Comparison of ENCODE assay signal across 8 mouse cellular contexts in genomic region chr1:140661404-140661787, GRCm38 (mm10).
DNase-seq lines count a peak whose midpoint lies in the region; ATAC-seq and TF ChIP-seq lines count a peak whose summit lies in the region.

No protein-coding gene starts in this region.

- no peak for TF ChIP-seq POLR2A in limb, embryonic 14.5 days (IDR thresholded peaks at IDR 0.05; ENCODE audit: borderline replicate concordance, extremely low read depth, insufficient read depth, insufficient read length)

- no peaks in the 10 kb centered on the region for H3K4me1 ChIP-seq in limb, embryonic 14.5 days (ENCODE audit: control insufficient read depth, insufficient read depth, low read length)

- no peak overlapping the region for H3K4me3 ChIP-seq in limb, embryonic 14.5 days (replicated peaks; ENCODE audit: low read length)

- H3K4me2 ChIP-seq in limb, embryonic 14.5 days (replicated peaks; ENCODE audit: low read depth, low read length, severe bottlenecking): peak overlapping the region; percentile 8; the same call in 1 of the 2 replicates

- H3K27me3 ChIP-seq in limb, embryonic 14.5 days (ENCODE audit: control insufficient read depth, insufficient read depth, low read length): no peaks in the 10 kb centered on the region

- 37% methylated on average over 3 of the region's 3 CpGs for WGBS in limb, embryonic 14.5 days

- no peaks in the 10 kb centered on the region for H3K9me3 ChIP-seq in limb, embryonic 14.5 days (ENCODE audit: control insufficient read depth, low read length)

- H3K9ac ChIP-seq in limb, embryonic 14.5 days (ENCODE audit: low read depth, low read length, severe bottlenecking): no peak overlapping the region

- DNase-seq in kidney, postnatal 14 days: peak; percentile 2
- DNase-seq in kidney, postnatal 25 days: no peak
- peak; percentile 22 for DNase-seq in MN1 (ENCODE audit: low spot score)
- DNase-seq in embryo, embryonic 10.5 days (ENCODE audit: low spot score): peak; percentile 71
- DNase-seq in limb, embryonic 14.5 days (ENCODE audit: low spot score): peak; percentile 57
- no peak for DNase-seq in spleen, postnatal 36 days (ENCODE audit: low spot score in 2 of 2)
- no peak for DNase-seq in gastrocnemius, adult 8-10 months (ENCODE audit: low spot score in 2 of 2)
- DNase-seq in thymus, postnatal 10 days (ENCODE audit: low spot score in 2 of 2): no peak

- no peak overlapping the region for H3K27ac ChIP-seq in limb, embryonic 14.5 days (replicated peaks; ENCODE audit: low read depth, low read length)

- peak; percentile 70; the same call in 1 of the 2 replicates for ATAC-seq in limb, embryonic 14.5 days (ENCODE audit: low FRiP score, low read depth)

- no peaks in the 10 kb centered on the region for H3K36me3 ChIP-seq in limb, embryonic 14.5 days (ENCODE audit: control insufficient read depth, insufficient read depth, low read length)

Comparison
In these comparisons a context has a peak if more than half of its experiments do, and no peak if none do; other contexts are left out.
1. DNase-seq: peak in kidney, postnatal 14 days (single experiment), MN1 (single experiment), embryo, embryonic 10.5 days (single experiment) and limb, embryonic 14.5 days (single experiment); none in kidney, postnatal 25 days (0 of 2), spleen, postnatal 36 days (0 of 2), gastrocnemius, adult 8-10 months (0 of 2) and thymus, postnatal 10 days (0 of 2).